Mouse (Mus musculus) midbrain, embryonic 13.5 days (tissue): Measurements from ENCODE around the gene Mier3. TPM values are rescaled to one million over a fixed set of nuclear protein-coding genes. Genes with fewer than 3 reads are reported as not detected.
"Not testable (repeated sequence)": the region's sequence is repeated elsewhere in the genome, so short reads cannot be mapped to it uniquely, and the experiment has no call there.

Experiments used
- ATAC-seq: fragments of 200-750 bp; cut with Nextera tagmentation; 2 replicates; pipeline ENCODE4 v1.8.0; 2017; ENCODE audit warnings: mild to moderate bottlenecking, moderate TSS enrichment, moderate library complexity
- H3K27ac ChIP-seq: fragments of 300-500 bp; sonication (generic); 2 replicates; pipeline ENCODE4 v1.5.1; 2015; ENCODE audit warnings: inconsistent platforms, mild to moderate bottlenecking, moderate library complexity
- H3K27me3 ChIP-seq: fragments of 300-500 bp; sonication (generic); 2 replicates; pipeline ENCODE4 v1.6.1; 2015; ENCODE audit warnings: mild to moderate bottlenecking, inconsistent platforms
- H3K36me3 ChIP-seq: fragments of 300-500 bp; sonication (generic); 2 replicates; pipeline ENCODE4 v1.6.1; 2015; ENCODE audit warnings: mild to moderate bottlenecking, inconsistent platforms
- H3K4me1 ChIP-seq: fragments of 300-500 bp; sonication (generic); replicated peaks from 2 replicates; pipeline ENCODE4 v1.6.1; 2015; ENCODE audit warnings: inconsistent platforms
- H3K4me2 ChIP-seq: fragments of 300-500 bp; sonication (generic); replicated peaks from 2 replicates; pipeline ENCODE4 v1.6.1; 2015; ENCODE audit warnings: moderate library complexity, mild to moderate bottlenecking, inconsistent platforms
- H3K4me3 ChIP-seq: fragments of 300-500 bp; sonication (generic); replicated peaks from 2 replicates; pipeline ENCODE4 v1.5.1; 2015; ENCODE audit warnings: mild to moderate bottlenecking, inconsistent platforms
- H3K9ac ChIP-seq: fragments of 300-500 bp; sonication (generic); replicated peaks from 2 replicates; pipeline ENCODE4 v1.6.1; 2015; ENCODE audit warnings: mild to moderate bottlenecking, inconsistent platforms
- H3K9me3 ChIP-seq: fragments of 300-500 bp; sonication (generic); 2 replicates; pipeline ENCODE4 v1.6.1; 2016; ENCODE audit warnings: mild to moderate bottlenecking, inconsistent platforms
- WGBS: fragments of 180-500 bp; shearing (Covaris S2); methylation state at CpG from one replicate; pipeline ENCODE4 v1.1.7; 2015; 5-methylcytosine and 5-hydroxymethylcytosine counted together
- polyA plus RNA-seq: library from polyadenylated mRNA; unstranded; fragments of >200 nt; fragmentation: Nextera tagmentation; extraction: Ambion mirVana; gene quantifications from 2 replicates; pipeline ENCODE4 v1.2.1, GENCODE M21; 2015

Mier3 gene
- polyA plus RNA-seq, 1 experiment from 2014 or later: 19.2 TPM

- no peak overlapping the region for H3K4me2 ChIP-seq
- no peaks in the 10 kb centered on the region for H3K27me3 ChIP-seq
- H3K4me3 ChIP-seq: no peak overlapping the region
- H3K27ac ChIP-seq: no peak overlapping the region
- ATAC-seq: no peak
- no peaks in the 10 kb centered on the region for H3K36me3 ChIP-seq
- 75% methylated on average over 8 of the region's 8 CpGs for WGBS
- H3K9ac ChIP-seq: no peak overlapping the region
- H3K9me3 ChIP-seq: no peaks in the 10 kb centered on the region
- H3K4me1 ChIP-seq: no peaks in the 10 kb centered on the region
Observed at GRCm38 (mm10) chr13:111659430-111659829, 21.3 kb upstream of the Mier3 start.

DNA sequence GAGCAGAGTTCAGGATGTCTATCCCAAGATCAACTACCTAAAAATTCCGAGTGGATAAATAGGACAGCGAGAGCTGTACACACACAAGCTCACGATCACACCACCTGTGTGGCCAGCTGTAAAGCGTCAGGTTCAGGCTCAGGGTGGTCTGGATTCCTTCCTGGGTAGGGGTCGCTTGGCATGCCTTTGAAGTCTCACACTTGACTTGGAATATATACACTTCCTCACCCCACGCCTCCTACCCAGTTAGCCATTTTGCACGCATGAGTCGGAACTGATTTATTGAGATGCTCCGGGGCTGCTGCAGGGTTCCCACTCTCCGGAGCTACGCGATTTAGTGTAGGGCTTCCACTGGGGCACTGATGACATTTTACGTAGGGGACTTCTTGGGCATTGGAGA, 20.7 kb upstream of the Mier3 start:
- H3K4me2 ChIP-seq: no peak overlapping the region
- no peaks in the 10 kb centered on the region for H3K4me1 ChIP-seq
- no peak overlapping the region for H3K9ac ChIP-seq
- WGBS: 84% methylated on average over 13 of the region's 13 CpGs
- no peak overlapping the region for H3K4me3 ChIP-seq
- no peaks in the 10 kb centered on the region for H3K27me3 ChIP-seq
- no peaks in the 10 kb centered on the region for H3K9me3 ChIP-seq
- H3K36me3 ChIP-seq: no peaks in the 10 kb centered on the region
- H3K27ac ChIP-seq: no peak overlapping the region
- no peak for ATAC-seq

DNA sequence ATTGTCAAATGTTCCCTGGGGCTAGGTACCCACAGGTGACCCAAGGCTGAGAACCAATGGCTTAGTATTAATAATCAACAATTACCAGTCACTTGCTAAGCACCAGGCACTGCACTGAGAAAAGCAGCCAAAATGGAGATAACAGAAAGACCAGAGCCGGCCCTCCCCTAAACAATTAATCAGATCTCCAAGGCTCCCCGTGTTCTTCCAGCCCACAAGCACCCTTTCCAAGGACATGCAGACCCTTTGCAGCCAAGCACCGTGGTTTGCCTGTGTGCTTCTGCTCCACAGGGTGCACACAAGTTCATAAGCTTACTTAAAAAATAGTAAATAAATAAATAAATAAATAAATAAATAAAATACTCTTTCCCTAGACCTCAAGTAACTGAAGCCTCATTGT, 20.2 kb upstream of the Mier3 start:
- no peaks in the 10 kb centered on the region for H3K36me3 ChIP-seq
- ATAC-seq: no peak
- no peak overlapping the region for H3K9ac ChIP-seq
- WGBS: 93% methylated on average over 3 of the region's 3 CpGs
- H3K4me2 ChIP-seq: no peak overlapping the region
- no peaks in the 10 kb centered on the region for H3K9me3 ChIP-seq
- H3K27me3 ChIP-seq: no peaks in the 10 kb centered on the region
- H3K27ac ChIP-seq: no peak overlapping the region
- H3K4me3 ChIP-seq: no peak overlapping the region
- H3K4me1 ChIP-seq: no peaks in the 10 kb centered on the region

DNA sequence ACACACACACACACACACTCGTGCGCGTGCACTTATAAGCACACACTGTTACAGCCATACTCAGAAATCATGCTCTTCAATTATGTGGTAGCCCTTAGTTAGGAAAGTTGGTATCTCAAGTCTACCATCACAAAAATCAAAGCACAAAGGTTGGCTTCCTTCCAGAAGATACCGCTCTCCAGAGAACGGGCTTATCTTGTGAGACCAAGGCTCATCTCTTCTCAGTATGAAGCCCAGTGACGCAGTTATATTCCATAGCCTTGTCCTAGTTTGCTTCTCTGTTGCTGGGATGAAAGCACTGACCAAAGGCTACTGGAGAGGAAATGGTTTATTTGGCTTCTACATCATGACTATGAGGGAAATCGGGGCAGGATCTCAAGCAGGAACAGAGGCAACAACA, 12.8 kb upstream of the Mier3 start:
- Histone ChIP-seq H3K9me3 (no peaks in the 10 kb centered on the region), H3K4me2 (no peak overlapping the region), H3K36me3 (no peaks in the 10 kb centered on the region), H3K4me1 (no peaks in the 10 kb centered on the region), H3K27me3 (no peaks in the 10 kb centered on the region), H3K4me3 (no peak overlapping the region), H3K27ac (no peak overlapping the region), H3K9ac (no peak overlapping the region)
- ATAC-seq: no peak
- WGBS: 97% methylated on average over 7 of the region's 7 CpGs

- no peaks in the 10 kb centered on the region for H3K4me1 ChIP-seq
- no peak overlapping the region for H3K9ac ChIP-seq
- 89% methylated on average over 3 of the region's 3 CpGs for WGBS
- no peak for ATAC-seq
- no peaks in the 10 kb centered on the region for H3K27me3 ChIP-seq
- no peak overlapping the region for H3K4me3 ChIP-seq
- H3K9me3 ChIP-seq: peaks cover 6% of the 10 kb centered on the region; the same call in 1 of the 2 replicates
- no peaks in the 10 kb centered on the region for H3K36me3 ChIP-seq
- H3K4me2 ChIP-seq: no peak overlapping the region
- H3K27ac ChIP-seq: no peak overlapping the region
Observed at GRCm38 (mm10) chr13:111676841-111677240, 3.9 kb upstream of the Mier3 start.

GRCm38 (mm10) chr13:111684056-111684625, 3.4 kb downstream of the Mier3 start:
- H3K4me3 ChIP-seq: no peak overlapping the region
- WGBS: 31% methylated on average over 5 of the region's 5 CpGs

DNA sequence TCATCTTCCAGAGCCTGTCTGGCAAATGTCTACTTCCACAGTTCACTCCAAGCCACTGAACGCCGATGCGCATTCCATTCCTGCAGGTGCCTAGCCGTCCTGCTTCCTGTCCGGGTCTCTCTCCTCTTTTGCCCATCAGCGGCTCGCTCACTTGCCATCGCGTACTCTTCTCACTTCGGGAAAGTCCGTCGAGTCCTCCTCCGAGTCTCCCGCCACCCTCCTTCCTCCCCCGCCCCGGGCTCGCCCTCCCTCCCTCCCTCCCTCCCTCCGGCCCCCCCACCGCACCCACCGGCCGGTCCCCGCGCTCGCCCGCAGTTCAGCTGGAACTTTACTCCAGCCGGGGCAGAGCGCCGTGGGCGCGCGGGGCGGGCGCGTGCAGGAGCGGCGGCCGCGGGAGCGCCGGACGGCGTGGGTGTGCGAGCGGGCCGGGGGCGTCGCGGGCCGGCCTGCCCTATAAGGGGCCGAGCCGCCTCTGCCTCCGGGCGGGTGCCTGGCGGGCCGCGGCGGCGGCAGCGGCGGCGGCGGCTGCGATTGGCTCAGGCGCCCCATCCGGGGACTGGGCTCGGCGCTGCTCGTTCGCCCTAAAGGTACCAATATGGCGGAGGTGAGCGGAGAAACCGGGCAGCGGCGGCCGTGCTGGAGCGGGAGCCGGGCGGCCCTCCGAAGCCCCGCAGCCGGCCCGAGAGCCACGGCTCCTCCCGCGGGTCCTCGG, 5.1 kb downstream of the Mier3 start:
- Histone ChIP-seq H3K27ac (peak overlapping the region; percentile 99), H3K4me3 (peak overlapping the region; percentile 95), H3K9me3 (no peaks in the 10 kb centered on the region), H3K36me3 (0 out of 2 replicates have a peak, but pooled peaks cover 2% of the 10 kb centered on the region), H3K9ac (peak overlapping the region; percentile 96), H3K4me1 (peaks cover 15% of the 10 kb centered on the region), H3K4me2 (peak overlapping the region; percentile 89), H3K27me3 (0 out of 2 replicates have a peak, but pooled peaks cover 8% of the 10 kb centered on the region)
- ATAC-seq: peak; percentile 96
- WGBS: 0% methylated on average over 43 of the region's 86 CpGs

More at GRCm38 (mm10) chr13:111684056-111684625, 3.4 kb downstream of the Mier3 start:
- no peak overlapping the region for H3K9ac ChIP-seq
- peaks cover 15% of the 10 kb centered on the region for H3K4me1 ChIP-seq
- H3K27ac ChIP-seq: no peak overlapping the region
- H3K9me3 ChIP-seq: no peaks in the 10 kb centered on the region
- ATAC-seq: no peak
- H3K36me3 ChIP-seq: no peaks in the 10 kb centered on the region
- H3K4me2 ChIP-seq: no peak overlapping the region
- H3K27me3 ChIP-seq: 0 out of 2 replicates have a peak, but pooled peaks cover 8% of the 10 kb centered on the region

- Histone ChIP-seq H3K4me2 (peak overlapping the region; percentile 89), H3K27ac (peak overlapping the region; percentile 99), H3K9ac (peak overlapping the region; percentile 96), H3K4me3 (peak overlapping the region; percentile 95), H3K36me3 (peaks cover 8% of the 10 kb centered on the region), H3K9me3 (no peaks in the 10 kb centered on the region), H3K4me1 (peaks cover 15% of the 10 kb centered on the region), H3K27me3 (0 out of 2 replicates have a peak, but pooled peaks cover 8% of the 10 kb centered on the region)
- ATAC-seq: peak; percentile 72
- under 1% methylated on average over 51 of the region's 101 CpGs for WGBS
Observed at GRCm38 (mm10) chr13:111686522-111687284, 5.9 kb downstream of the Mier3 start.

DNA sequence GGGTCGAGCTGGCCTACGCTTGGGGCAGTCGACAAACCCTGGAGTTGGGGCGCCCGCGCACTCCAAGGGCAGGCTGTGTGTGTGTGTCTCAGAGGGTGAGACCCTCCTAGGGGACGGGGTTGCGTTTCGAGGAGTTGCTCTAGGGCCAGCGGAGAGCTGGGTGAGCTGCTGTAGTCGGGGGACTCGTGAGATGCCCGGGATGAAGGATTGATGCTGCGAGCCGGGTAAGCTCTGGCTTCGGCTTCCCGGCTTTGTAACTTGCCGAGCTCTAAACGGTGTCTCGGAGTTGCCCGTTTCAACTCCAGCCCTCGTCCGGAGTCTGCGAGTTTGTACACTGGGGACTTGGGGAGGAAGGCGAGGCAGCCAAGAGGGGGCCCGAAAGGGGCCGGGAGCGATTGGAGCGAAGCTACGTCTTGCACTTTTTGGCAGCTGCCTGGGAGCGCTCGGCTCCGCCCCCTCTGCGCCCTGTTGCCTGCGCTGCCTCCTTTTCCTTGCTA, 6.6 kb downstream of the Mier3 start:
- H3K4me2 ChIP-seq: peak overlapping the region; percentile 89
- peaks cover 14% of the 10 kb centered on the region for H3K36me3 ChIP-seq
- H3K9ac ChIP-seq: peak overlapping the region; percentile 96
- H3K27me3 ChIP-seq: 0 out of 2 replicates have a peak, but pooled peaks cover 8% of the 10 kb centered on the region
- H3K4me1 ChIP-seq: peaks cover 15% of the 10 kb centered on the region
- peak overlapping the region; percentile 99 for H3K27ac ChIP-seq
- ATAC-seq: peak; percentile 78
- WGBS: 2% methylated on average over 35 of the region's 35 CpGs
- no peaks in the 10 kb centered on the region for H3K9me3 ChIP-seq
- peak overlapping the region; percentile 95 for H3K4me3 ChIP-seq

GRCm38 (mm10) chr13:111703396-111703795, 22.6 kb downstream of the Mier3 start:
- ATAC-seq: no peak
- 97% methylated on average over 10 of the region's 10 CpGs for WGBS
- Histone ChIP-seq H3K4me1 (no peaks in the 10 kb centered on the region), H3K9ac (no peak overlapping the region), H3K27ac (no peak overlapping the region), H3K9me3 (no peaks in the 10 kb centered on the region), H3K4me2 (no peak overlapping the region), H3K4me3 (no peak overlapping the region), H3K36me3 (peaks cover 70% of the 10 kb centered on the region), H3K27me3 (no peaks in the 10 kb centered on the region)

DNA sequence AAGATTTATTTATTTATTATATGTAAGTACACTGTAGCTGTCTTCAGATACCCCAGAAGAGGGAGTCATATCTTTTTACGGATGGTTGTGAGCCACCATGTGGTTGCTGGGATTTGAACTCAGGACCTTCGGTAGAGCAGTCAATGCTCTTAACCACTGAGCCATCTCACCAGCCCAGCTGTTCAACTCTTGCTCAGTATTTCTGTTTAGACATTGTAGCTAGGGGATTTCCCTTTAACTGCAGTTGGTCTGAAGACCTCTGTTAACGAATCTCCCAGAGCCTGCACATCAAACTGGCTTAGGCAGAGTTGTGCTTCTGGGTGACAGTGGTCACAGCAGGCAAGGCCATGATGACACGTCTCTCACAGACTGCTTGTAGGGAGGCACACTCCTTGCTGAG, 23.2 kb downstream of the Mier3 start:
- peaks cover 76% of the 10 kb centered on the region for H3K36me3 ChIP-seq

GRCm38 (mm10) chr13:111710531-111710930, 29.8 kb downstream of the Mier3 start:
- H3K9ac ChIP-seq: no peak overlapping the region
- ATAC-seq: no peak
- WGBS: 95% methylated on average over 4 of the region's 4 CpGs
- no peaks in the 10 kb centered on the region for H3K4me1 ChIP-seq
- peaks cover 95% of the 10 kb centered on the region for H3K36me3 ChIP-seq
- no peak overlapping the region for H3K4me3 ChIP-seq
- H3K4me2 ChIP-seq: no peak overlapping the region
- no peak overlapping the region for H3K27ac ChIP-seq
- no peaks in the 10 kb centered on the region for H3K27me3 ChIP-seq
- H3K9me3 ChIP-seq: no peaks in the 10 kb centered on the region

More for the DNA sequence above, 23.2 kb downstream of the Mier3 start:
- H3K9me3 ChIP-seq, H3K27me3 ChIP-seq, H3K9ac ChIP-seq, H3K4me3 ChIP-seq, H3K4me2 ChIP-seq, H3K27ac ChIP-seq, H3K4me1 ChIP-seq, ATAC-seq: not testable (repeated sequence)
- WGBS: 92% methylated on average over 4 of the region's 4 CpGs
